Mouse (Mus musculus): ENCODE results near the gene Pum2. TPM values are rescaled to one million over a fixed set of nuclear protein-coding genes. Genes with fewer than 3 reads are reported as not detected.

The Pum2 gene
- 22.7 and 23.6 TPM in 2 replicates for polyA plus RNA-seq (2015; fragmentation: Nextera tagmentation; extraction: Ambion mirVana)

DNA sequence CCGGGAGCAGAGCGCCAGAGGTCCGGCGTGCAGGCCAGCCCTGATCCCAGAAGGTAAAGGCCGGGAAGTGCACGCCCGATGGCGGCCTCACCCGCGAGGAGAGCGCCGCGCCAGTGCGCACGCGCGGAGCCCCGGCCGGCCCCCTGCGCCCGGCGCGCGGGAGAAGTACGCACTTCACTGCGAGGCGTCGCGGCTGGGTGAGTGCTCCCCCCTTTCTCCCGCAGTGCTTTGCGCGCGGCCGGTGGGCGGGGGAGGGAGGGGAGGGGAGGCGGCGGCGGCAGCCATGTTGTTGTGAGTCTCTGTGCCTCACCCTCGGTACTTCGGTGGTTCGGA is at the start of gene Pum2:
Pum2 (plus strand) TSS at position 161 of the 333 bp plus-strand sequence.
- Histone ChIP-seq H3K4me3 (ENCODE audit: low read depth, low read length) (peak within 1 kb of the TSS; percentile 97), H3K27ac (ENCODE audit: low read depth, low read length) (peak within 1 kb of the TSS; percentile 95), H3K4me1 (replicated peaks; ENCODE audit: control insufficient read depth, insufficient read depth, low read length) (0 out of 2 replicates have a peak, but pooled peaks cover 4% of the 10 kb centered on the region), H3K9ac (ENCODE audit: low read depth, low read length) (peak within 1 kb of the TSS; percentile 98), H3K36me3 (ENCODE audit: control insufficient read depth, insufficient read depth) (no peaks in the 10 kb centered on the region), H3K9me3 (ENCODE audit: control insufficient read depth) (no peaks in the 10 kb centered on the region), H3K4me2 (replicated peaks; ENCODE audit: low read depth) (peak within 1 kb of the TSS; percentile 73), H3K27me3 (replicated peaks; ENCODE audit: control insufficient read depth, insufficient read depth, low read length) (no peaks in the 10 kb centered on the region)
- ATAC-seq: peak; percentile 97
- under 1% methylated on average over 28 of the region's 41 CpGs for WGBS
- no peak for TF ChIP-seq CTCF (IDR thresholded peaks at IDR 0.05; ENCODE audit: low read depth)

DNA sequence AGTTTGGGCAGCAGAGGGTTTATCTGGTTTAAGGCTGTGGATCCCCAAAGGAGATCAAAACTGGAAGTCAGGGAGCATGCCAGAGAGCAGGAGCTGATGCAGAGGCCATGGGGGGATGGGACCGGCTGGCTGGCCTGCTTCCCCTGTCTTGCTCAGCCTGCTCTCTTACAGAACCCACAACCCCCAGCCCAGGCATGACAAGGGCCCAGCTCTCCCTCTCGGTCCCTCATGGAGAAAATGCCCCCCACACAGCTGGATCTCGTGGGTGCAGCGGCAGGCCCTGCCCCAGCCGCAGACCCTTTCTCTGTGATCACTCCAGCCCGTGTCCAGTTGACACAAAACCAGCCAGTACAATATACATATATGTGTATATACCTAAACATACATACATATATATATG is 44.4 kb upstream of the Pum2 start:
- 97% methylated on average over 6 of the region's 6 CpGs for WGBS
- no peak for TF ChIP-seq CTCF (IDR thresholded peaks at IDR 0.05; ENCODE audit: low read depth)
- Histone ChIP-seq H3K27ac (ENCODE audit: low read depth, low read length) (no peak overlapping the region), H3K4me2 (replicated peaks; ENCODE audit: low read depth) (no peak overlapping the region), H3K36me3 (ENCODE audit: control insufficient read depth, insufficient read depth) (no peaks in the 10 kb centered on the region), H3K4me1 (replicated peaks; ENCODE audit: control insufficient read depth, insufficient read depth, low read length) (no peaks in the 10 kb centered on the region), H3K9me3 (ENCODE audit: control insufficient read depth) (no peaks in the 10 kb centered on the region), H3K4me3 (ENCODE audit: low read depth, low read length) (no peak overlapping the region), H3K9ac (ENCODE audit: low read depth, low read length) (no peak overlapping the region), H3K27me3 (replicated peaks; ENCODE audit: control insufficient read depth, insufficient read depth, low read length) (no peaks in the 10 kb centered on the region)
- no peak for ATAC-seq

DNA sequence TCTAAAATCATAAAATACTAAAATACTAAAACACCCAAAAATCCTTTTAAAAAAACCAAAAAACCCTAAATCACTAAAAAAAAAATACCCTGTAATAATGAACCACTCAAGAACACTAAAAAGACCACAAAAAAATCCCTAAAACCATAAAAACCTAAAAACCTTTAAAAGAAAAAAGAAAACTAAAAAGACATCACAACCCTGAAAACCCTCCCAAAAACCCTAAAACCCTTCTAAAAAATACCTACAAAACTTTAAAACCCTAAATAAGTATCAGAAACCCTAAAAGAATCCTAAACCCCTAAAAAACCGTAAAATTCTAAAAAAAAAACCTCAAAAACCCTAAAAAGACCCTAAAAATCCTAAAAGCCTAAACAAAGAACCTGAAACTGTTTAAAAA is 42.2 kb upstream of the Pum2 start:
- Histone ChIP-seq H3K27ac (ENCODE audit: low read depth, low read length) (no peak overlapping the region), H3K4me3 (ENCODE audit: low read depth, low read length) (no peak overlapping the region), H3K36me3 (ENCODE audit: control insufficient read depth, insufficient read depth) (no peaks in the 10 kb centered on the region), H3K4me1 (replicated peaks; ENCODE audit: control insufficient read depth, insufficient read depth, low read length) (no peaks in the 10 kb centered on the region), H3K9ac (ENCODE audit: low read depth, low read length) (no peak overlapping the region), H3K9me3 (ENCODE audit: control insufficient read depth) (no peaks in the 10 kb centered on the region), H3K27me3 (replicated peaks; ENCODE audit: control insufficient read depth, insufficient read depth, low read length) (no peaks in the 10 kb centered on the region), H3K4me2 (replicated peaks; ENCODE audit: low read depth) (no peak overlapping the region)
- WGBS: 96% methylated on average over 1 of the region's 1 CpGs
- TF ChIP-seq CTCF (IDR thresholded peaks at IDR 0.05; ENCODE audit: low read depth): no peak
- ATAC-seq: no peak

GRCm38 (mm10) chr12:8632737-8633365 is 41.1 kb upstream of the Pum2 start:
- Histone ChIP-seq H3K4me2 (replicated peaks; ENCODE audit: low read depth) (no peak overlapping the region), H3K27ac (ENCODE audit: low read depth, low read length) (no peak overlapping the region), H3K9ac (ENCODE audit: low read depth, low read length) (no peak overlapping the region), H3K4me1 (replicated peaks; ENCODE audit: control insufficient read depth, insufficient read depth, low read length) (no peaks in the 10 kb centered on the region), H3K36me3 (ENCODE audit: control insufficient read depth, insufficient read depth) (no peaks in the 10 kb centered on the region), H3K4me3 (ENCODE audit: low read depth, low read length) (no peak overlapping the region), H3K9me3 (ENCODE audit: control insufficient read depth) (no peaks in the 10 kb centered on the region), H3K27me3 (replicated peaks; ENCODE audit: control insufficient read depth, insufficient read depth, low read length) (no peaks in the 10 kb centered on the region)
- TF ChIP-seq CTCF (IDR thresholded peaks at IDR 0.05; ENCODE audit: low read depth): no peak
- WGBS: 90% methylated on average over 2 of the region's 2 CpGs
- ATAC-seq: no peak

DNA sequence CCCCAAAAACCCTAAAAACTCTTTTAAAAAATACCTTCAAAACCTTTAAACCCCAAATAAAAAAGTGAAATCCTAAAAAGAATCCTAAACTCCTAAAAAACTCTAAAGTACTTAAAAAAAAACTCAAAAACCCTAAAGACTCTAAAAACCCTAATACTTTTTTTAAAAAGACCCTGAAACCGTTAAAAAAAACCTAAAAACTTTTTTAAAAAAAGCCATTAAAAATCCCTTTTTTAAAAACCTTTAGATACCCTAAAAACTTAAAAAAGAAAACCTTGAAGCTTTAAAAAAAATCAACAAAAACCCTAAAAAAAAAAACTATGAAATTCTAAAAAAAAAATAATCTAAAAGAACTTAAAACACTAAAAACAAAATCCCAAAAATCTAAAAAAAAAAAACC is 39.6 kb upstream of the Pum2 start:
- H3K9me3 ChIP-seq (ENCODE audit: control insufficient read depth): no peaks in the 10 kb centered on the region
- no peak overlapping the region for H3K4me3 ChIP-seq (ENCODE audit: low read depth, low read length)
- no peak for TF ChIP-seq CTCF (IDR thresholded peaks at IDR 0.05; ENCODE audit: low read depth)
- 94% methylated on average over 1 of the region's 1 CpGs for WGBS
- no peak overlapping the region for H3K27ac ChIP-seq (ENCODE audit: low read depth, low read length)
- no peaks in the 10 kb centered on the region for H3K27me3 ChIP-seq (replicated peaks; ENCODE audit: control insufficient read depth, insufficient read depth, low read length)
- no peak overlapping the region for H3K9ac ChIP-seq (ENCODE audit: low read depth, low read length)
- no peak overlapping the region for H3K4me2 ChIP-seq (replicated peaks; ENCODE audit: low read depth)
- H3K4me1 ChIP-seq (replicated peaks; ENCODE audit: control insufficient read depth, insufficient read depth, low read length): no peaks in the 10 kb centered on the region
- no peaks in the 10 kb centered on the region for H3K36me3 ChIP-seq (ENCODE audit: control insufficient read depth, insufficient read depth)
- no peak for ATAC-seq

DNA sequence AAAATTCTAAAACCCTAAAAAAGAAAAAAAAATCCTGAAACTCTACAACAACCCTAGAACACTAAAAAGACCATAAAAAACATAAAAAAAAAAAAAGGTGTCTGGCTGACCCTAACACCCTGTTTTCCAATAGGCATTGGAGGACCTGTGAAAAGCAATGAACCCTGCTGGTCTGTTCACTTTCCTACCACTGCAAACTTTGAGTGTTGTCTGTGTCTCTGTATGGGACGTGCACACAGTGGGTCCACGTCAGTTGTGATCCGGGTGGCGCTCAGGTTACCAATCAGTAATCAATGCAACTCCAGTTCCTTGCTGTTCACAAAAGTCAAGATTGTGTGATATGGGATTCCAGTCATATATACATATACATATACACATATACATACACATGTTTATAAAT is 38.4 kb upstream of the Pum2 start:
- 97% methylated on average over 4 of the region's 4 CpGs for WGBS
- Histone ChIP-seq H3K9ac (ENCODE audit: low read depth, low read length) (no peak overlapping the region), H3K27ac (ENCODE audit: low read depth, low read length) (no peak overlapping the region), H3K9me3 (ENCODE audit: control insufficient read depth) (no peaks in the 10 kb centered on the region), H3K27me3 (replicated peaks; ENCODE audit: control insufficient read depth, insufficient read depth, low read length) (no peaks in the 10 kb centered on the region), H3K4me3 (ENCODE audit: low read depth, low read length) (no peak overlapping the region), H3K4me2 (replicated peaks; ENCODE audit: low read depth) (no peak overlapping the region), H3K36me3 (ENCODE audit: control insufficient read depth, insufficient read depth) (no peaks in the 10 kb centered on the region), H3K4me1 (replicated peaks; ENCODE audit: control insufficient read depth, insufficient read depth, low read length) (no peaks in the 10 kb centered on the region)
- no peak for TF ChIP-seq CTCF (IDR thresholded peaks at IDR 0.05; ENCODE audit: low read depth)
- ATAC-seq: peak; percentile 5; the same call in 1 of the 2 replicates

DNA sequence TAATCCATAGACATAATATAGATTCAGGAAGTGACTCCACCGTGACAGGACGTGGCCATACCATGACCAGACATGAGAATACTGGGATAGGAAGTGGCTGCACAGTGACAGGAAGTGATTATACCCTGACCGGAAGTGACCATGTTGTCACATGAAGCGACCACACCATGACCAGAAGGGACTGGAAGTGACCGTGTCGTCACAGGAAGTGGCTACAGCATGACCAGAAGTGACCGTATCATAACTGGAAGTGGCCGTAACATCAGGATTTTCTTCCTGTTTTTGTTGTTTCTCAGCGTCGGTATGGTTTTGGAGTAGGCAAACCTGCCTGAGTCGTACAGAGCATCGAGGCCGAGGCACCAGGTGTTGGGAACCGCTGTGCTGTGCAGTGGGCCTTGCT is 37.0 kb upstream of the Pum2 start:
- Histone ChIP-seq H3K9ac (ENCODE audit: low read depth, low read length) (no peak overlapping the region), H3K4me2 (replicated peaks; ENCODE audit: low read depth) (no peak overlapping the region), H3K27me3 (replicated peaks; ENCODE audit: control insufficient read depth, insufficient read depth, low read length) (no peaks in the 10 kb centered on the region), H3K4me1 (replicated peaks; ENCODE audit: control insufficient read depth, insufficient read depth, low read length) (no peaks in the 10 kb centered on the region), H3K27ac (ENCODE audit: low read depth, low read length) (no peak overlapping the region), H3K36me3 (ENCODE audit: control insufficient read depth, insufficient read depth) (no peaks in the 10 kb centered on the region), H3K9me3 (ENCODE audit: control insufficient read depth) (no peaks in the 10 kb centered on the region), H3K4me3 (ENCODE audit: low read depth, low read length) (no peak overlapping the region)
- no peak for TF ChIP-seq CTCF (IDR thresholded peaks at IDR 0.05; ENCODE audit: low read depth)
- no peak for ATAC-seq
- 89% methylated on average over 14 of the region's 14 CpGs for WGBS

Data from intestine, postnatal 0 days (tissue).